Mouse (Mus musculus): Measurements from ENCODE around the gene Crocc2.

GRCm38 (mm10) chr1:93220776-93221175 is 52.3 kb downstream of the Crocc2 start:
- TF ChIP-seq CTCF (IDR thresholded peaks at IDR 0.05; ENCODE audit: control insufficient read depth, insufficient read depth, insufficient replicate concordance, low read depth, low read length) (no peak), POLR2A (IDR thresholded peaks at IDR 0.05; ENCODE audit: control insufficient read depth, low read depth, low read length) (no peak)
